Mouse (Mus musculus): ENCODE results near the gene Plpp7. TPM values are rescaled to one million over a fixed set of nuclear protein-coding genes. Genes with fewer than 3 reads are reported as not detected.

Gene Plpp7
- total and polyA plus RNA-seq, 3 experiments: 0.25 TPM; not detected in 2

DNA sequence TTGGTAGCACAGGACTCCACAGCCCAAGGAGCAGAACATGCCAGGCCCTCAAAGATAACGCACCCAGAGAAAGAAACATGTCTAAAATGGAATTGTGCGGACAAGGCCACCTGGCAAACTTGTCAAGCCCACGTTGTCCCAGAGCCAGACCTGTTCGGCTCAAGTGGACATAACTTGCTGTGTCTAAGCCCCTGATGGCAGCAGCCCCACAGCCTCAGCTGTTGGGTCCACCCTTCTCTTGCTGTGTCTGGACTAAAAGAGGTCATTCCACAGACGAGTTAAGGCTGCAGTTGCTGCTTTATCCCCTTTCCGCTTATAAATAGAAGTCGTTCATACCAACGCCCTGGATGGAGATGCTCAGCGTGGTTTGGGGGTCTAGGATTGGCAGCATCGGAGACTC lies 38.8 kb upstream of the Plpp7 start:
- Histone ChIP-seq H3K4me1 (ENCODE audit: control insufficient read depth in 1 of 2, insufficient read depth in 2 of 2) (0 out of 4 replicates have a peak, but pooled peaks cover 0 to 3% of the 10 kb centered on the region in 2 experiments), H3K27me3 (replicated peaks) (peaks cover 10% of the 10 kb centered on the region), H3K79me2 (replicated peaks; ENCODE audit: control insufficient read depth, extremely low read depth, insufficient read depth, poor library complexity, severe bottlenecking) (no peaks in the 10 kb centered on the region), H3K27ac (ENCODE audit: insufficient read depth, low read depth) (no peak overlapping the region), H3K36me3 (replicated peaks in 1 of 2; ENCODE audit: control insufficient read depth in 1 of 2, insufficient read depth in 1 of 2, low read length in 1 of 2) (peaks cover 12 to 20% of the 10 kb centered on the region in 2 experiments), H3K4me2 (ENCODE audit: insufficient read depth, low read depth, poor library complexity, severe bottlenecking) (no peak overlapping the region), H3K4me3 (replicated peaks in 1 of 3; ENCODE audit: low read depth in 2 of 3, low read length in 2 of 3, poor library complexity in 1 of 3) (no peak overlapping the region), H3K9ac (ENCODE audit: insufficient read depth, low read depth) (no peak overlapping the region), H3K9me3 (replicated peaks; ENCODE audit: low read length) (no peaks in the 10 kb centered on the region)
- TF ChIP-seq ELF1 (IDR thresholded peaks at IDR 0.05; ENCODE audit: low read depth, low read length) (no peak), UBTF (IDR thresholded peaks at IDR 0.05; ENCODE audit: low read depth, low read length) (no peak)
- in situ Hi-C loops (cut with MboI; ENCODE audit: low pct_ligation_motif_present, low pct_unique_long_range_greater_than_20kb, low sequenced_read_pairs) (no loop called here), dilution Hi-C loops (cut with MboI; ENCODE audit: extremely low pct_ligation_motif_present, extremely low pct_unique_long_range_greater_than_20kb, low sequenced_read_pairs) (no loop called here)
- no peak for DNase-seq (ENCODE audit: extremely low read depth)

DNA sequence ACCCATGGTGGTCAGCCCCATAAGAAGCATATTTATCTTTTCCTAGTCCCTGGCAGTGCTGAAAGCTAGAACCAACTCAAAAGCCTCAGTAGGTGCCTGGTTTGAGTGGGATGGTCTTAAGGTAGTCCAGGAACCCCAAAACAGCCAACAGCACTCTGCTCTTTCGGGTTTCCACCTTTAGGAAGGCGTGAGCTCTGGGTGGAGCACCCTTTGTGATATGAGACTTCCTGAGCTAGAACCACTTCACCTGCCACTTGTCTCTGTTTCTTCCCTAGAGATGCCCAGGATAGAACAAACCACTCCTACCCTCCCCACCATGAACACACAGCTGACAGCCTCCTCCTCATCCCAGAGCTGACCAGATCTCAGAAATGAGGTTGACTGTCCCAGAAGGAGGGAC lies 38.0 kb upstream of the Plpp7 start:
- Histone ChIP-seq H3K4me1 (ENCODE audit: control insufficient read depth in 1 of 2, insufficient read depth in 2 of 2) (0 out of 4 replicates have a peak, but pooled peaks cover 0 to 3% of the 10 kb centered on the region in 2 experiments), H3K27me3 (replicated peaks) (peaks cover 10% of the 10 kb centered on the region), H3K4me2 (ENCODE audit: insufficient read depth, low read depth, poor library complexity, severe bottlenecking) (no peak overlapping the region), H3K9me3 (replicated peaks; ENCODE audit: low read length) (no peaks in the 10 kb centered on the region), H3K4me3 (replicated peaks in 1 of 3; ENCODE audit: low read depth in 2 of 3, low read length in 2 of 3, poor library complexity in 1 of 3) (no peak overlapping the region), H3K36me3 (replicated peaks in 1 of 2; ENCODE audit: control insufficient read depth in 1 of 2, insufficient read depth in 1 of 2, low read length in 1 of 2) (peaks cover 3 to 12% of the 10 kb centered on the region in 2 experiments), H3K27ac (ENCODE audit: insufficient read depth, low read depth) (no peak overlapping the region), H3K9ac (ENCODE audit: insufficient read depth, low read depth) (no peak overlapping the region), H3K79me2 (replicated peaks; ENCODE audit: control insufficient read depth, extremely low read depth, insufficient read depth, poor library complexity, severe bottlenecking) (no peaks in the 10 kb centered on the region)
- TF ChIP-seq MEF2A (IDR thresholded peaks at IDR 0.05; ENCODE audit: borderline replicate concordance, low read depth, low read length) (no peak), HCFC1 (IDR thresholded peaks at IDR 0.05; ENCODE audit: low read depth, low read length) (no peak), MAFK (IDR thresholded peaks at IDR 0.05; ENCODE audit: insufficient replicate concordance, low read length) (no peak), RAD21 (IDR thresholded peaks at IDR 0.05; ENCODE audit: low read depth, low read length) (no peak), GABPA (IDR thresholded peaks at IDR 0.05; ENCODE audit: insufficient replicate concordance, low read depth, low read length) (no peak), RCOR1 (conservative IDR thresholded peaks at IDR 0.05; ENCODE audit: low read depth, low read length) (no peak), USF1 (IDR thresholded peaks at IDR 0.05; ENCODE audit: low read depth, low read length) (no peak), E2F4 (IDR thresholded peaks at IDR 0.05; ENCODE audit: insufficient replicate concordance, low read depth, low read length) (no peak), ZKSCAN1 (IDR thresholded peaks at IDR 0.05; ENCODE audit: borderline replicate concordance, low read depth, low read length) (no peak), NRF1 (IDR thresholded peaks at IDR 0.05; ENCODE audit: low read depth, low read length) (no peak), SIN3A (IDR thresholded peaks at IDR 0.05; ENCODE audit: low read length) (no peak), MYC (IDR thresholded peaks at IDR 0.05; ENCODE audit: low read depth, low read length) (no peak), POLR2A (IDR thresholded peaks at IDR 0.05; ENCODE audit: low read depth, low read length) (no peak), USF2 (conservative IDR thresholded peaks at IDR 0.05; ENCODE audit: low read depth, low read length) (no peak), CHD1 (IDR thresholded peaks at IDR 0.05; ENCODE audit: low read depth, low read length) (no peak), EP300 (IDR thresholded peaks at IDR 0.05; ENCODE audit: low read length) (no peak), SMC3 (IDR thresholded peaks at IDR 0.05; ENCODE audit: low read depth, low read length) (no peak)
- dilution Hi-C loops (cut with MboI; ENCODE audit: extremely low pct_ligation_motif_present, extremely low pct_unique_long_range_greater_than_20kb, low sequenced_read_pairs) (no loop called here), in situ Hi-C loops (cut with MboI; ENCODE audit: low pct_ligation_motif_present, low pct_unique_long_range_greater_than_20kb, low sequenced_read_pairs) (no loop called here)
- DNase-seq (ENCODE audit: extremely low read depth): no peak

Data from CH12.LX (cell line).